Mouse (Mus musculus): ENCODE data around the gene Cul7. TPM values are rescaled to one million over a fixed set of nuclear protein-coding genes. Genes with fewer than 3 reads are reported as not detected.

Gene Cul7
- polyA plus RNA-seq, 1 experiment from 2014 or later: 54.8 TPM

GRCm38 (mm10) chr17:46690665-46691064 lies 40.5 kb downstream of the Cul7 start:
- no peaks in the 10 kb centered on the region for H3K4me1 ChIP-seq (ENCODE audit: control insufficient read depth, insufficient read depth, low read length)
- H3K4me3 ChIP-seq (replicated peaks; ENCODE audit: low read length): no peak overlapping the region
- H3K27ac ChIP-seq (ENCODE audit: low read length): no peak overlapping the region
- H3K36me3 ChIP-seq (ENCODE audit: control insufficient read depth, insufficient read depth, low read length): peaks cover 6% of the 10 kb centered on the region; the same call in 1 of the 2 replicates
- 88% methylated on average over 12 of the region's 12 CpGs for WGBS
- H3K9me3 ChIP-seq (replicated peaks; ENCODE audit: control insufficient read depth, low read length): no peaks in the 10 kb centered on the region
- no peak for ATAC-seq (ENCODE audit: insufficient read depth, low FRiP score)
- H3K9ac ChIP-seq (ENCODE audit: low read length): no peak overlapping the region
- no peak overlapping the region for H3K4me2 ChIP-seq (ENCODE audit: low read depth, low read length)
- no peaks in the 10 kb centered on the region for H3K27me3 ChIP-seq (ENCODE audit: control insufficient read depth, insufficient read depth, low read length)

DNA sequence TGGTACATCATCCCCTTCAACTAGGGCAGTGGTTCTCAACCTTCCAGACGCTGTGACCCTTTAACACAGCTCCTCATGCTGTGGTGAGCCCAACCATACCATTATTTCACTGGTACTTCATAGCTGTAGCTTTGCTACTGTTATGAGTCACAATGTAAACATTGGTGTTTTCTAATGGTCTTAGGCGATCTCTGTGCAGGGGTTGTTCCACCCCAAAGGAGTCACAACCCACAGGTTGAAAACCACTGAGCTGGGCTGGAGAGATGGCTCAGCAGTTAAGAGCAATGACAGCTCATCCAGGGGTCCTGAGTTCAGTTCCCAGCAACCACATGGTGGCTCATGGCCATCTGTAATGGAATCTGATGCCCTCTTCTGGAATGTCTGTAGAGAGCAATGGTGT lies 41.3 kb downstream of the Cul7 start:
- Histone ChIP-seq H3K9me3 (replicated peaks; ENCODE audit: control insufficient read depth, low read length) (no peaks in the 10 kb centered on the region), H3K4me2 (ENCODE audit: low read depth, low read length) (no peak overlapping the region), H3K4me1 (ENCODE audit: control insufficient read depth, insufficient read depth, low read length) (no peaks in the 10 kb centered on the region), H3K4me3 (replicated peaks; ENCODE audit: low read length) (no peak overlapping the region), H3K27ac (ENCODE audit: low read length) (no peak overlapping the region), H3K36me3 (ENCODE audit: control insufficient read depth, insufficient read depth, low read length) (peaks cover 6% of the 10 kb centered on the region; the same call in 1 of the 2 replicates), H3K9ac (ENCODE audit: low read length) (no peak overlapping the region), H3K27me3 (ENCODE audit: control insufficient read depth, insufficient read depth, low read length) (no peaks in the 10 kb centered on the region)
- 70% methylated on average over 2 of the region's 2 CpGs for WGBS
- peak; percentile 53; the same call in 1 of the 2 replicates for ATAC-seq (ENCODE audit: insufficient read depth, low FRiP score)

- Histone ChIP-seq H3K27me3 (ENCODE audit: control insufficient read depth, insufficient read depth, low read length) (no peaks in the 10 kb centered on the region), H3K27ac (ENCODE audit: low read length) (no peak overlapping the region), H3K4me3 (replicated peaks; ENCODE audit: low read length) (no peak overlapping the region), H3K9ac (ENCODE audit: low read length) (no peak overlapping the region), H3K9me3 (replicated peaks; ENCODE audit: control insufficient read depth, low read length) (no peaks in the 10 kb centered on the region), H3K4me1 (ENCODE audit: control insufficient read depth, insufficient read depth, low read length) (no peaks in the 10 kb centered on the region), H3K36me3 (ENCODE audit: control insufficient read depth, insufficient read depth, low read length) (0 out of 2 replicates have a peak, but pooled peaks cover under 1% of the 10 kb centered on the region), H3K4me2 (ENCODE audit: low read depth, low read length) (no peak overlapping the region)
- 66% methylated on average over 1 of the region's 1 CpGs for WGBS
- no peak for ATAC-seq (ENCODE audit: insufficient read depth, low FRiP score)
Measured at GRCm38 (mm10) chr17:46694517-46695063, 44.5 kb downstream of the Cul7 start.

DNA sequence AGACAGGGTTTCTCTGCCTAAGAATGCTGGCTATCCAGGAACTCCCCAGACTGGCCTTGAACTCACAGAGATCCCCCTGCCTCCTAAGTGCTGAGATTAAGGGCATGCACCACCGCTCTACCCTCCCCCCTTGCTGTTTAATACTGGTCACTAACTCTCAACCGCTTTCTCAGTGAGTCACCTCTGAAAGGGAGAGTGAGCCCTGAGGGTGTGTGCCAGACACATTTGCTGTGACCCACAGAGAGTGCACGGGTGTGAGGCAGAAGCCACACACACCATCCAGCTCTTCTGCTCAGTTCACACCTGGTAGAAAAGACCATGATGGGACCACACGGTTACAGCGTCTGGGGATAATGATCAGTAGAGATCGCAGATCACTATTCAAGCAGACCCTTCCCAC lies 48.4 kb downstream of the Cul7 start:
- H3K27ac ChIP-seq (ENCODE audit: low read length): no peak overlapping the region
- no peak for ATAC-seq (ENCODE audit: insufficient read depth, low FRiP score)
- 87% methylated on average over 6 of the region's 6 CpGs for WGBS
- no peaks in the 10 kb centered on the region for H3K27me3 ChIP-seq (ENCODE audit: control insufficient read depth, insufficient read depth, low read length)
- H3K4me2 ChIP-seq (ENCODE audit: low read depth, low read length): no peak overlapping the region
- peaks cover 26% of the 10 kb centered on the region for H3K4me1 ChIP-seq (ENCODE audit: control insufficient read depth, insufficient read depth, low read length)
- no peaks in the 10 kb centered on the region for H3K9me3 ChIP-seq (replicated peaks; ENCODE audit: control insufficient read depth, low read length)
- no peak overlapping the region for H3K4me3 ChIP-seq (replicated peaks; ENCODE audit: low read length)
- H3K36me3 ChIP-seq (ENCODE audit: control insufficient read depth, insufficient read depth, low read length): peaks cover 4% of the 10 kb centered on the region; the same call in 1 of the 2 replicates
- no peak overlapping the region for H3K9ac ChIP-seq (ENCODE audit: low read length)

DNA sequence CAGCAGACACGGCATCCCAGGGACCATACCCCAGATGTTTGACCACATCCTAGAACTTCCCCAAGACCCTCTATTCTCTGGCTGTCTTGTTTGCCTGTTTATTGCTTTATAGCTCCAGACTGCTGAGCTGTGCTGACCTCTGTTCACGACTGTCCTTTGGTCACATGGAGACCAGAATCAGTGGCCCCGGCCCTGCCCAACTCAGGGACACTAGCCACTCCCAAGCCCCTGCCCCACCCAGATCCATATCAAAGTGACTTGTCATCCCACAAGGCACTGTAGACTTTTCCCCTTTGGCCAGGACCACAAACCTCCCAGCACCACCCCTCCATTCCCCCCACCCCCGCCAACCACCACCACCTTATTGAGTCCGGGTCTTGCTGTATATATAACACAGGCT lies 49.1 kb downstream of the Cul7 start:
- 69% methylated on average over 5 of the region's 5 CpGs for WGBS
- H3K9ac ChIP-seq (ENCODE audit: low read length): no peak overlapping the region
- no peak for ATAC-seq (ENCODE audit: insufficient read depth, low FRiP score)
- no peak overlapping the region for H3K4me3 ChIP-seq (replicated peaks; ENCODE audit: low read length)
- no peaks in the 10 kb centered on the region for H3K9me3 ChIP-seq (replicated peaks; ENCODE audit: control insufficient read depth, low read length)
- peaks cover 4% of the 10 kb centered on the region; the same call in 1 of the 2 replicates for H3K36me3 ChIP-seq (ENCODE audit: control insufficient read depth, insufficient read depth, low read length)
- no peak overlapping the region for H3K4me2 ChIP-seq (ENCODE audit: low read depth, low read length)
- peaks cover 31% of the 10 kb centered on the region for H3K4me1 ChIP-seq (ENCODE audit: control insufficient read depth, insufficient read depth, low read length)
- no peak overlapping the region for H3K27ac ChIP-seq (ENCODE audit: low read length)
- no peaks in the 10 kb centered on the region for H3K27me3 ChIP-seq (ENCODE audit: control insufficient read depth, insufficient read depth, low read length)

DNA sequence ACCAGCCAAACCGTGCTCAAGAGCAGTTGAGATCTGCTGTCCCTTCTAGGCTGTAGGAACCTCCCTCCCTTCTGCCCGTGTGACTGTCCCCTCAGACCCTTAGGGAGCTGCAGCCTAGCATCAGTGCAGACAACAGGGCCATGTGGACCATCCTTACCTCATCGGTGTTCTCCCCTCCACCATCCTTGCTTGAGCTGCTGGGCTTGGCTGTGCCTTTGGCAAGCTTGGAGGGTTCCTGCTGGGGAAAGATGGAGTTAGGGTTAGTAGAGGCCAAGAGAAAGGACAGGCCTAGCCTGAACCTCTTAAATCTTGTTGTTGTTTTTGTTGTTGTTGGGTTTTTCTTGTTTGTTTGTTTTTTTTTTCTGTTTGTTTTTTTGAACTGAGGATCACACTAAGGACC lies 49.8 kb downstream of the Cul7 start:
- Histone ChIP-seq H3K4me1 (ENCODE audit: control insufficient read depth, insufficient read depth, low read length) (peaks cover 31% of the 10 kb centered on the region), H3K4me3 (replicated peaks; ENCODE audit: low read length) (no peak overlapping the region), H3K9me3 (replicated peaks; ENCODE audit: control insufficient read depth, low read length) (no peaks in the 10 kb centered on the region), H3K36me3 (ENCODE audit: control insufficient read depth, insufficient read depth, low read length) (peaks cover 4% of the 10 kb centered on the region; the same call in 1 of the 2 replicates), H3K27ac (ENCODE audit: low read length) (no peak overlapping the region), H3K4me2 (ENCODE audit: low read depth, low read length) (no peak overlapping the region), H3K27me3 (ENCODE audit: control insufficient read depth, insufficient read depth, low read length) (no peaks in the 10 kb centered on the region), H3K9ac (ENCODE audit: low read length) (no peak overlapping the region)
- WGBS: 83% methylated on average over 3 of the region's 3 CpGs
- ATAC-seq (ENCODE audit: insufficient read depth, low FRiP score): no peak

DNA sequence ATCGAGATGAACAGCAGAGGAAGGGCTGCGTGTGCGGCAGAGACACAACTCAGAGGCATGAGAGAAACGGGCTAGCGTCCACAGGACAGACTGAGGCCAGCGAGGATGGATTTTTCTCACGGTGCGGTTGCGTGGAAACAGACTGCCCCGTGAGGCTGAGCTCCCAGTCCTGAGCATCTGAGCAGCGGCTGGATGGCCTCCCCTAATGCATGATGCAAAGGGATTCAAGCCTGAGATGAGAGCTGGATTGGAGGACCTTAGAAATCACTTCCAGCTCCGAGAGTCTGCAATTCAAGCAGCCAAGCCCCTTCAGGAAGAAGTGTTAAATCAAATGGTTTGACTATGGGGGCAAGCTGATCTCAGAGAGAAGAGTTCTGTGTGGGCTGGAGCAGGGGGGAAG lies 51.4 kb downstream of the Cul7 start:
- Histone ChIP-seq H3K4me2 (ENCODE audit: low read depth, low read length) (no peak overlapping the region), H3K9ac (ENCODE audit: low read length) (peak overlapping the region; percentile 39; the same call in 1 of the 2 replicates), H3K27me3 (ENCODE audit: control insufficient read depth, insufficient read depth, low read length) (no peaks in the 10 kb centered on the region), H3K4me1 (ENCODE audit: control insufficient read depth, insufficient read depth, low read length) (peaks cover 37% of the 10 kb centered on the region), H3K4me3 (replicated peaks; ENCODE audit: low read length) (no peak overlapping the region), H3K27ac (ENCODE audit: low read length) (no peak overlapping the region), H3K36me3 (ENCODE audit: control insufficient read depth, insufficient read depth, low read length) (peaks cover 4% of the 10 kb centered on the region; the same call in 1 of the 2 replicates), H3K9me3 (replicated peaks; ENCODE audit: control insufficient read depth, low read length) (no peaks in the 10 kb centered on the region)
- no peak for ATAC-seq (ENCODE audit: insufficient read depth, low FRiP score)
- WGBS: 77% methylated on average over 12 of the region's 12 CpGs

- peaks cover 37% of the 10 kb centered on the region for H3K4me1 ChIP-seq (ENCODE audit: control insufficient read depth, insufficient read depth, low read length)
- no peak overlapping the region for H3K4me2 ChIP-seq (ENCODE audit: low read depth, low read length)
- H3K36me3 ChIP-seq (ENCODE audit: control insufficient read depth, insufficient read depth, low read length): peaks cover 4% of the 10 kb centered on the region; the same call in 1 of the 2 replicates
- ATAC-seq (ENCODE audit: insufficient read depth, low FRiP score): no peak
- H3K27me3 ChIP-seq (ENCODE audit: control insufficient read depth, insufficient read depth, low read length): no peaks in the 10 kb centered on the region
- no peak overlapping the region for H3K27ac ChIP-seq (ENCODE audit: low read length)
- 0 out of 2 replicates have a peak overlapping the region, but pooled peaks have one; percentile 39 for H3K9ac ChIP-seq (ENCODE audit: low read length)
- no peak overlapping the region for H3K4me3 ChIP-seq (replicated peaks; ENCODE audit: low read length)
- WGBS: 78% methylated on average over 12 of the region's 12 CpGs
- no peaks in the 10 kb centered on the region for H3K9me3 ChIP-seq (replicated peaks; ENCODE audit: control insufficient read depth, low read length)
Measured at GRCm38 (mm10) chr17:46702100-46702499, 52.0 kb downstream of the Cul7 start.

DNA sequence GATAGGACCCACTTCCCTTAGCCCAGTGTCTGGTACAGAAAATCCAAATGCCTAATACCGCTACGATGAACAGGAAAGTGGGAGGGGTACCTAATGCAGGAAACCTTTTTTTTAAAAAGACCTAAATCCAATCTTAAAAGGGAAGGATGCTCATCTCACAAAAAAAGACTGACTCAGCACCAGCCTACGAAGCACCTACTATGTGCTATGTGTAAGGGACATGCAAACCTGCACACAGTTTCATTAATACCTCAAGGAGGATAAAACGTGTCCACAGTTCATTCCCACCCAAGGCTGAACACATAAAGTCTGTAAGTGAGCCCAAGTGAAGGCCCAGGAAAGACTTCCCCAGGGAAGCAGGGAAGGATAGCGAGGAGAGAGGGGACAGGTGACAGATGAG lies 52.4 kb downstream of the Cul7 start:
- Histone ChIP-seq H3K9ac (ENCODE audit: low read length) (peak overlapping the region; percentile 90; the same call in 1 of the 2 replicates), H3K27ac (ENCODE audit: low read length) (no peak overlapping the region), H3K4me1 (ENCODE audit: control insufficient read depth, insufficient read depth, low read length) (peaks cover 37% of the 10 kb centered on the region), H3K4me3 (replicated peaks; ENCODE audit: low read length) (peak overlapping the region; percentile 12; the same call in 1 of the 2 replicates), H3K9me3 (replicated peaks; ENCODE audit: control insufficient read depth, low read length) (no peaks in the 10 kb centered on the region), H3K36me3 (ENCODE audit: control insufficient read depth, insufficient read depth, low read length) (peaks cover 4% of the 10 kb centered on the region; the same call in 1 of the 2 replicates), H3K27me3 (ENCODE audit: control insufficient read depth, insufficient read depth, low read length) (no peaks in the 10 kb centered on the region), H3K4me2 (ENCODE audit: low read depth, low read length) (no peak overlapping the region)
- 85% methylated on average over 5 of the region's 5 CpGs for WGBS
- ATAC-seq (ENCODE audit: insufficient read depth, low FRiP score): no peak

All from stomach, embryonic 16.5 days (tissue).